Mouse (Mus musculus): Measurements from ENCODE around the gene Sytl1. TPM values are rescaled to one million over a fixed set of nuclear protein-coding genes. Genes with fewer than 3 reads are reported as not detected.

Gene Sytl1
- polyA plus RNA-seq, 1 experiment from 2014 or later, result 0.80 TPM

Other genes starting within 250 kb of the Sytl1 start
- 36.4 and 42.5 TPM in 2 replicates for gene Wasf2, start 132.6 kb downstream of the Sytl1 start, polyA plus RNA-seq (2016; fragmentation: Nextera tagmentation; extraction: Ambion mirVana)
- 0.47 and 0.50 TPM in 2 replicates for gene Cd164l2, start 51.0 kb downstream of the Sytl1 start, polyA plus RNA-seq (2016; fragmentation: Nextera tagmentation; extraction: Ambion mirVana)
- 0.14 and 0.29 TPM in 2 replicates for gene Gpr3, start 50.6 kb downstream of the Sytl1 start, polyA plus RNA-seq (2016; fragmentation: Nextera tagmentation; extraction: Ambion mirVana)
- 1.3 TPM in 2 replicates for gene Map3k6, start 22.3 kb downstream of the Sytl1 start, polyA plus RNA-seq (2016; fragmentation: Nextera tagmentation; extraction: Ambion mirVana)
- gene Tmem222, start 14.7 kb upstream of the Sytl1 start, polyA plus RNA-seq (2016; fragmentation: Nextera tagmentation; extraction: Ambion mirVana), result 70.9 and 74.3 TPM in 2 replicates
- gene Wdtc1, start 90.4 kb upstream of the Sytl1 start, polyA plus RNA-seq (2016; fragmentation: Nextera tagmentation; extraction: Ambion mirVana), result 21.1 and 22.9 TPM in 2 replicates
- 7.2 and 8.3 TPM in 2 replicates for gene Slc9a1, start 106.6 kb upstream of the Sytl1 start, polyA plus RNA-seq (2016; fragmentation: Nextera tagmentation; extraction: Ambion mirVana)
- gene Tent5b, start 217.0 kb upstream of the Sytl1 start, polyA plus RNA-seq (2016; fragmentation: Nextera tagmentation; extraction: Ambion mirVana), result 0.24 and 0.50 TPM in 2 replicates
- 0.97 and 2.2 TPM in 2 replicates for gene Trnp1, start 235.4 kb upstream of the Sytl1 start, polyA plus RNA-seq (2016; fragmentation: Nextera tagmentation; extraction: Ambion mirVana)

All from forebrain, embryonic 12.5 days (tissue).